Mouse (Mus musculus) lung, embryonic 14.5 days (tissue): Measurements from ENCODE around the gene Cyp27a1. TPM values are rescaled to one million over a fixed set of nuclear protein-coding genes. Genes with fewer than 3 reads are reported as not detected.

ENCODE experiments used
- ATAC-seq: fragments of 200-750 bp; cut with Nextera tagmentation; 2 replicates; pipeline ENCODE4 v1.8.0; 2017; ENCODE audit warnings: mild to moderate bottlenecking, moderate TSS enrichment, moderate library complexity; ENCODE audit not compliant: insufficient read depth
- DNase-seq: peaks from one replicate; pipeline ENCODE4 v3.0.0-alpha.2; 2015
- H3K27ac ChIP-seq: fragments of 300-500 bp; sonication (generic); 2 replicates; pipeline ENCODE4 v1.5.1; 2014; ENCODE audit warnings: low read depth, mild to moderate bottlenecking, moderate library complexity
- H3K27me3 ChIP-seq: fragments of 300-500 bp; sonication (generic); 2 replicates; pipeline ENCODE4 v1.6.1; 2014; ENCODE audit warnings: low read length, control low read depth; ENCODE audit not compliant: insufficient read depth
- H3K36me3 ChIP-seq: fragments of 300-500 bp; sonication (generic); 2 replicates; pipeline ENCODE4 v1.6.1; 2014; ENCODE audit warnings: control low read depth; ENCODE audit not compliant: insufficient read depth
- H3K4me1 ChIP-seq: fragments of 300-500 bp; sonication (generic); 2 replicates; pipeline ENCODE4 v1.6.1; 2014; ENCODE audit warnings: antibody characterized with exemption, control low read depth; ENCODE audit not compliant: insufficient read depth
- H3K4me2 ChIP-seq: fragments of 300-500 bp; sonication (generic); 2 replicates; pipeline ENCODE4 v1.6.1; 2014; ENCODE audit warnings: mild to moderate bottlenecking
- H3K4me3 ChIP-seq: fragments of 300-500 bp; sonication (generic); 2 replicates; pipeline ENCODE4 v1.5.1; 2014; ENCODE audit warnings: low read depth, low read length
- H3K9ac ChIP-seq: fragments of 300-500 bp; sonication (generic); 2 replicates; pipeline ENCODE4 v1.6.1; 2014
- H3K9me3 ChIP-seq: fragments of 300-500 bp; sonication (generic); 2 replicates; pipeline ENCODE4 v1.6.1; 2016; ENCODE audit warnings: low read depth, low read length, control low read depth
- CTCF ChIP-seq: IDR thresholded peaks from 2 replicates; pipeline ENCODE4 v1.5.1; 2016; ENCODE audit warnings: antibody characterized with exemption, low read depth
- WGBS: fragments of 180-500 bp; shearing (Covaris S2); extraction: QIAGEN DNeasy Blood & Tissue Kit; methylation state at CpG from one replicate; pipeline ENCODE4 v1.1.7; 2014; 5-methylcytosine and 5-hydroxymethylcytosine counted together
- polyA plus RNA-seq: library from polyadenylated mRNA; unstranded; fragments of >200 nt; fragmentation: Nextera tagmentation; extraction: Ambion mirVana; gene quantifications from 2 replicates; pipeline ENCODE4 v1.2.1, GENCODE M21; 2014

Cyp27a1 gene
- polyA plus RNA-seq, 1 experiment from 2014 or later, result 1.9 TPM

DNA sequence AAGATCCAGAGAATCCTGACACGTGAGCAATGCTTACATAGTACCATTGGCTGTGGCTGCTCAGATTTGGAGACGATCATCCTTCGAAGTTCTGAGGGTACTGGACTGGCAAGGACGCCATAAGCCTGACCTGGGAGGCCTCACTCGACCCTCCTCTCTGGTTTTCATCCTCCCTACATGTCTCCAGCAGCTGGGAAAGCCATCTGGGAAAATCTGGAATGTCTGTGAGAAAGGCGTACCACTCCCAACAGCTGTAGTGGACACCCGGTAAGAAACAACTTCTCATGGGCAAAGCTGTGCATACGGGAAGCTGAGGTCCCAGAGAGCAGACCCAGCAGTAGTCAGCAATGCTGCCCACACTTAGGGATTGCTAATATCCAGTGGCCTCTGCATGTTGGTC is 38.8 kb downstream of the Cyp27a1 start:
- ATAC-seq, result no peak
- H3K4me1 ChIP-seq, result no peaks in the 10 kb centered on the region
- peaks cover 12% of the 10 kb centered on the region; the same call in 1 of the 2 replicates for H3K27me3 ChIP-seq
- 75% methylated on average over 8 of the region's 8 CpGs for whole genome bisulfite sequencing
- no peak for TF ChIP-seq CTCF
- H3K4me3 ChIP-seq, result no peak overlapping the region
- no peak for DNase-seq
- H3K36me3 ChIP-seq, result no peaks in the 10 kb centered on the region
- H3K9ac ChIP-seq, result no peak overlapping the region
- H3K4me2 ChIP-seq, result no peak overlapping the region
- H3K9me3 ChIP-seq, result no peaks in the 10 kb centered on the region
- H3K27ac ChIP-seq, result no peak overlapping the region

DNA sequence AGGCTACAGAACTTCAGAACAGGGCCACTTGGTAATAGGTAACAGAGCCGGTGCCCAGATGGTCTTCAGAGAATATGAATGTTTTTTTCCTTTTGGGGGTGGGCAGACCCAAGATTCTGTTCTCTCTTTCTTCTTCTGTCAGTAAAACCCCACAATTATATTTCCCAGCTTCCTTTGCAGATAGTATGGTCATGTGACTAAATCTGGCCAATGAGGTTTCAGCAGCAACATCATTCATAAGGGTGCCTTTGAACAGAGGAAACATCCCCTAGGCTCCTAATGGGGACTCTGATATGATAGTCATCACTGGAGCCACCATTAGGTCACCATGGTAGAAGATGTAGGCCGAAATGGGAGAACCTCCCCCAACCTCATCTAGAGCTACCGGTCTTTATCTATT is 39.5 kb downstream of the Cyp27a1 start:
- H3K4me2 ChIP-seq, result no peak overlapping the region
- no peak for DNase-seq
- no peak overlapping the region for H3K4me3 ChIP-seq
- WGBS, result 95% methylated on average over 3 of the region's 3 CpGs
- no peaks in the 10 kb centered on the region for H3K36me3 ChIP-seq
- H3K4me1 ChIP-seq, result no peaks in the 10 kb centered on the region
- no peak overlapping the region for H3K9ac ChIP-seq
- ATAC-seq, result no peak
- no peaks in the 10 kb centered on the region for H3K9me3 ChIP-seq
- H3K27ac ChIP-seq, result no peak overlapping the region
- peaks cover 12% of the 10 kb centered on the region; the same call in 1 of the 2 replicates for H3K27me3 ChIP-seq
- TF ChIP-seq CTCF, result no peak

DNA sequence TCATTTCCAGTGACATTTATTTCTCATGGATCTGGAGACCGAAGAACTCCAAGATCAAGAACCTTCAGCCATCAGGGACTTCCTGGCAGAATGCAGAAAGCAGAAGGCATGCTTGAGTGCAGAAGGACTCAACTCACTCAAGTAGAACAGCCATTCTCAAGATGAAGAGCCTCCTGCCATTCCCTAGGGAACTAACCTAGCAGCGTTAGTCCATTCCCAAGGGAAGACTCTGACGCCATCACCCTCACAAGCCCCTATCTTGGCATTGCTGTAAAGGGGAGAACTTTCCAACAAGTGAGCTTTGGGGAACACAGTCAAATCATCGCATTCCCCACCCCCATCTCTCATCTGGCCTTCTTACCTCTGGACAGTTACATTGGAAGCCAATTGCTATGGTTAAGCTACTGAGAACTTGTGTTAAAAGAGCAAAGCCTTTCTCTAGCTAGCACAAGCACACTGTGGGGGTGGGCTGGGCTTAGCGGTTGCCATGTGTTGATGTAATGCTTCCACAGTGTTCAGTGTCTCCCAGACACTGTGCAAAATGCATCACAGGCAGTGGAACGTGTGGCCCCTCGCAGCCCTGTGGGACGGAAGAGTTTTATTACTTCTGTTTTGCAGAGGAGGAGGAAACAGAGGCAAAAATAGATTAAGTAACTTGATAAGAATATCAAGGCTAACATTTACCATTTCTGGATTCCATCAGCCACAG is 40.0 kb downstream of the Cyp27a1 start:
- ATAC-seq (no peak), DNase-seq (no peak)
- H3K27me3 ChIP-seq, result peaks cover 9% of the 10 kb centered on the region; the same call in 1 of the 2 replicates
- H3K9me3 ChIP-seq, result no peaks in the 10 kb centered on the region
- no peak overlapping the region for H3K4me2 ChIP-seq
- no peaks in the 10 kb centered on the region for H3K36me3 ChIP-seq
- H3K27ac ChIP-seq, result no peak overlapping the region
- WGBS, result 79% methylated on average over 8 of the region's 8 CpGs
- no peak overlapping the region for H3K9ac ChIP-seq
- no peaks in the 10 kb centered on the region for H3K4me1 ChIP-seq
- H3K4me3 ChIP-seq, result no peak overlapping the region
- TF ChIP-seq CTCF, result no peak

DNA sequence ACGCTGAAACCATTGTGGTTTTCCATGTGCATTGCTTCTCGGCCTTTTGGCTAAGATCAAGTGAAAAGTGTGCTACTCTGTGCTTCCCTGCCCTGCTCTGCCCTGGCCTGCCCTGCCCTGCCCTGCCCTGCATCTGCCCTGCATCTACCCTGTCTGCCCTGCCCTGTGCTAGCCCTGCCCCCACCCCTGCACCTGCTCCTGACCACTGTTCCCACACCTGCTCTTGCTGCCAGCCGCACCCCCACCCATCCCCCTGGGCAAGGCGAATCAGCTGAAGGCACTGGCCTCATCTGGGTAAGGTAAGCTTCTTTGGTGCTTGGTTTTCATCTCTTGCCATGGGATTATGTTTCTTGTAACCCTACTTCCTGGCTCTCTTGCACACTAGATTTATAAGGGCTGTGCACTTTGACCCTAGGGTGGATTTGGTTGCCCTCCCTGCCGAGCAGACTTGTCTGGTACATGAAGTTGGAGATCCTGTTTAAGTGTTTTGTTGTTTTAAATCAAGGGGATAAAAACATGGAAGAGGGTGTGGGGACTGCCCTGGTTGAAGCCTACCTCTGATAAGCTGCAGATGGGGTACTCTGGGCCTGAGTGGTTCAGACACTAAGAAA is 40.9 kb downstream of the Cyp27a1 start:
- Histone ChIP-seq H3K36me3 (no peaks in the 10 kb centered on the region), H3K27me3 (0 out of 2 replicates have a peak, but pooled peaks cover under 1% of the 10 kb centered on the region), H3K27ac (no peak overlapping the region), H3K4me3 (no peak overlapping the region), H3K4me2 (no peak overlapping the region), H3K9me3 (no peaks in the 10 kb centered on the region), H3K4me1 (no peaks in the 10 kb centered on the region), H3K9ac (no peak overlapping the region)
- WGBS, result 63% methylated on average over 5 of the region's 5 CpGs
- DNase-seq (no peak), ATAC-seq (no peak)
- TF ChIP-seq CTCF, result no peak

DNA sequence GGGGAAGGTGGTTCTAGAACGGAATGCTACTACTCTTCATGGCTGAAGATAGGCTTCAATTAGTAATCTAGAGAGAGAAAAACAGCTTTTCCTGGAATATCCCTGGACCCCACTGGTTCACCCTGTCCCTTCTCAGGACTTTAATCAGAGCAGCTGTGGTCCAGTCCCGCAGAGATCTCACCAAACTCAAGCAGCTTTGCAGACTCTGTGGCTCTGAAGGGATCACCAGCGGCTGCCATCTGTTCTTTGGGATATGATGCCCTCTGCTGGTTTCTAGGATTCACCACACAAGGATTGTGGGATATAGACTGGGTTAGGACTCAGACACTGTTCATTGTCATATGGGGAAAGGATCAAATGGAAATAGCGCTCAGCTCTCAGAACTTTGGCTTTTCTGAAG is 46.4 kb downstream of the Cyp27a1 start:
- H3K9me3 ChIP-seq, result no peaks in the 10 kb centered on the region
- 21% methylated on average over 4 of the region's 4 CpGs for whole genome bisulfite sequencing
- ATAC-seq (peak; percentile 52; the same call in 1 of the 2 replicates), DNase-seq (peak; percentile 81)
- no peak overlapping the region for H3K9ac ChIP-seq
- H3K4me3 ChIP-seq, result no peak overlapping the region
- no peak overlapping the region for H3K4me2 ChIP-seq
- H3K36me3 ChIP-seq, result no peaks in the 10 kb centered on the region
- no peak overlapping the region for H3K27ac ChIP-seq
- TF ChIP-seq CTCF, result peak; percentile 74
- H3K4me1 ChIP-seq, result no peaks in the 10 kb centered on the region
- no peaks in the 10 kb centered on the region for H3K27me3 ChIP-seq

DNA sequence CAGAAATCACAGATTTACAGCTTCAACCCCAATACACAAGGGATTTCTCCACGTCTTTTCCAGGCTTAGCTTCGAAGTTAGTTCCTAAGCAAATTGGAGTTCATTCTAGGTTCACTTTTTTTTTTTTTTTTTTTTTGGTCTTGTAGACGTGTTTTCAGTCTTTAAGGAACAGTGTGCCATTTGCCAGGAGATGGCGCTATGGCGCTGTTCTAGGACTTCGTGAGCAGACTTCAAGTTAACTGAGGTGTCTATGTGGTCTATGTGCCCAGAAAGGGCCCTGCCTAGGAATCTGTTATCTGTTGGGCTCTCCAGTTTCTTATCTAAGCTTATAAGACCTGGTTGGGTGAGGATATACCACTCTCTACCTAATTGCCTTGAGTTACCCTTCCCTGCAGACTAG is 49.7 kb downstream of the Cyp27a1 start:
- Histone ChIP-seq H3K9me3 (no peaks in the 10 kb centered on the region), H3K27me3 (peaks cover 4% of the 10 kb centered on the region; the same call in 1 of the 2 replicates), H3K4me3 (no peak overlapping the region), H3K36me3 (no peaks in the 10 kb centered on the region), H3K4me2 (no peak overlapping the region), H3K4me1 (no peaks in the 10 kb centered on the region), H3K9ac (no peak overlapping the region), H3K27ac (no peak overlapping the region)
- ATAC-seq, result no peak
- DNase-seq, result peak; percentile 92
- 1% methylated on average over 6 of the region's 6 CpGs for WGBS
- peak; percentile 68 for TF ChIP-seq CTCF

DNA sequence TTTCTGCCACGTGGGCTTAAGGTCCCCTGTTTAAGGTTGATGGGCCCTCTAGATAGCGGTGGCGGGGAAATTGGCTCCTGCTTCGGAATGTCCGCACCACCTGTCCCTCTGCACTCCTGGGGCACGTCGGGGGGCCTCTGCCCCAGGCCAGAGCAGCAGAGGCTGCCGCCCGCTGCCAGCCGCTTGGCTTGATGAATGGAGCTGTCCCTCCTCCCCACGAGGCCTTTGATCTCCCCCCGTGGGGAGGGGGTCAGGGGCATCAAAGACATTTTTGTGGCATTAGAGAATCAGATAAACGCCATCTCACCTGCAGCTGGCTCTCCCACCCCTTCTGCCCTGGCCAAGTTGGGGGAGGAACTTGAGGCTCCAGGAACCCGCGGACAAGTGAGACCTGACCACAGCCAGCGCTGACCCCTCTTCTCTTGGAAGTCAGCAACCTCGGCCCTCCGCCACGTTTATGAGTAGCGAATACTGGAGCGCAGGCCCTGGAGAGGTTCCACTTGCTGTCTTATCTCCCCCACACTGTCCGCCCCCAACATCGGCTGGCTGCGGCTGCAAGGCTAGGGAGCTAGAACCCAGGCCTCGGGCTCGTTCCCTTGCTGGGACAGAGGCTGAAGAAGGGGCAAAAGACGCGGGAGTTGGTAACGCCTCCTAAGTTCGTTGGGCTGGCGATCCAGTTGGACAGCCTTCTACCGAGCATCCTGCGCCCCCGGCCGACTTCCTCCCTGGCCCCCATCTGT is 57.5 kb downstream of the Cyp27a1 start:
- no peak for TF ChIP-seq CTCF
- WGBS, result 1% methylated on average over 35 of the region's 35 CpGs
- Histone ChIP-seq H3K27ac (no peak overlapping the region), H3K9ac (0 out of 2 replicates have a peak overlapping the region, but pooled peaks have one; percentile 43), H3K9me3 (no peaks in the 10 kb centered on the region), H3K4me2 (peak overlapping the region; percentile 90), H3K4me1 (peaks cover 13% of the 10 kb centered on the region), H3K36me3 (no peaks in the 10 kb centered on the region), H3K27me3 (peaks cover 61% of the 10 kb centered on the region), H3K4me3 (peak overlapping the region; percentile 46)
- DNase-seq (peak; percentile 33), ATAC-seq (no peak)
